Mouse (Mus musculus) myocyte (in vitro differentiated cells): ENCODE measurements around the gene Tnfsf13.

ENCODE experiments used
- CEBPB ChIP-seq: IDR thresholded peaks from 2 replicates; pipeline ENCODE4 v1.6.1; 2011; ENCODE audit warnings: mild to moderate bottlenecking, moderate library complexity; ENCODE audit not compliant: poor library complexity, insufficient read depth, severe bottlenecking
- MAX ChIP-seq: IDR thresholded peaks from one replicate; pipeline ENCODE4 v1.6.1; 2011; ENCODE audit warnings: low read depth, mild to moderate bottlenecking, control low read depth
- MYOD1 ChIP-seq, 3 experiments: IDR thresholded peaks; one replicate each; pipeline ENCODE4 v1.6.1; 2011; ENCODE audit warnings: control low read depth in 2 of 3, low read depth in 2 of 3, mild to moderate bottlenecking in 2 of 3, moderate library complexity in 1 of 3; ENCODE audit not compliant: insufficient read length in 2 of 3, control insufficient read depth in 1 of 3
- MYOG ChIP-seq, 3 experiments: IDR thresholded peaks; one replicate each; pipeline ENCODE4 v1.6.1; 2011; ENCODE audit warnings: control low read depth in 2 of 3, low read depth in 2 of 3, mild to moderate bottlenecking in 2 of 3; ENCODE audit not compliant: insufficient read length in 2 of 3, control insufficient read depth in 1 of 3, insufficient read depth in 1 of 3
- POLR2A ChIP-seq: IDR thresholded peaks from one replicate; pipeline ENCODE4 v1.6.1; 2011; ENCODE audit warnings: low read depth, mild to moderate bottlenecking, control low read depth, moderate library complexity; ENCODE audit not compliant: insufficient read length
- POLR2AphosphoS2 ChIP-seq: IDR thresholded peaks from one replicate; pipeline ENCODE4 v1.6.1; 2011; ENCODE audit warnings: low read depth, control low read depth; ENCODE audit not compliant: insufficient read length
- USF1 ChIP-seq: IDR thresholded peaks from one replicate; pipeline ENCODE4 v1.6.1; 2011; ENCODE audit warnings: low read depth, mild to moderate bottlenecking, control low read depth, moderate library complexity

DNA sequence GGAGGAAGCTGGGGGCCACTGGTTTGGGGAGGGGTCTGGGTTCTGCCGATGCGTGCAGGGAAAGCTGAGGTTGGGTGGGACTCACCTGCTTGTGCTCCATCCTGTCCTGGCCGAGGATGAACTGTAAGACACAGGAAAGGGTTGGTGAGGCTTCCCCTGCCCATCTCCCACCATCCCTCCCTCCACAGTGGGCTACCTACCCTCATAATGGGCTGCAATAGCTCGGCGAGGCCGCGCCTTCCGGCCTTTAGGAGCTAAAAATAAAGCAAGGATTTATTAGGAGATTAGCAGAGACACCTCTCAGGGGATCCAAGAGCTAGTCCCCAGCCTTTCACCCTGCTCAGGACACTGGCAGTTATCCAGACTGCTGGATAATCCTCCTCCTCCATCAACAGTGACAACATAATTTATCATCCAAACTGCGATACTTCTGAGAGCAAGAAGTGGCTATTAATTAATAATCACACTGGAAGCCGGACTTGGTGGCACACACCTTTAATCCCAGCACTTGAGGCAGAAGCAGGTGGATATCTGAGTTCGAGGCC lies 7.9 kb upstream of the Tnfsf13 start:
- TF ChIP-seq POLR2A (no peak), POLR2AphosphoS2 (no peak), USF1 (no peak), CEBPB (no peak), MYOG (IDR thresholded peaks at IDR 0.05; ENCODE audit: control insufficient read depth in 1 of 3, insufficient read depth in 1 of 3, insufficient read length in 2 of 3, low read depth in 2 of 3) (no peak), MYOD1 (IDR thresholded peaks at IDR 0.05; ENCODE audit: control insufficient read depth in 1 of 3, insufficient read length in 2 of 3, low read depth in 2 of 3) (no peak), MAX (no peak)
